Mouse (Mus musculus): ENCODE measurements around the gene Hsf2bp. TPM values are rescaled to one million over a fixed set of nuclear protein-coding genes. Genes with fewer than 3 reads are reported as not detected.

Hsf2bp gene
- polyA plus RNA-seq, 1 experiment from 2014 or later, result 0.64 TPM

DNA sequence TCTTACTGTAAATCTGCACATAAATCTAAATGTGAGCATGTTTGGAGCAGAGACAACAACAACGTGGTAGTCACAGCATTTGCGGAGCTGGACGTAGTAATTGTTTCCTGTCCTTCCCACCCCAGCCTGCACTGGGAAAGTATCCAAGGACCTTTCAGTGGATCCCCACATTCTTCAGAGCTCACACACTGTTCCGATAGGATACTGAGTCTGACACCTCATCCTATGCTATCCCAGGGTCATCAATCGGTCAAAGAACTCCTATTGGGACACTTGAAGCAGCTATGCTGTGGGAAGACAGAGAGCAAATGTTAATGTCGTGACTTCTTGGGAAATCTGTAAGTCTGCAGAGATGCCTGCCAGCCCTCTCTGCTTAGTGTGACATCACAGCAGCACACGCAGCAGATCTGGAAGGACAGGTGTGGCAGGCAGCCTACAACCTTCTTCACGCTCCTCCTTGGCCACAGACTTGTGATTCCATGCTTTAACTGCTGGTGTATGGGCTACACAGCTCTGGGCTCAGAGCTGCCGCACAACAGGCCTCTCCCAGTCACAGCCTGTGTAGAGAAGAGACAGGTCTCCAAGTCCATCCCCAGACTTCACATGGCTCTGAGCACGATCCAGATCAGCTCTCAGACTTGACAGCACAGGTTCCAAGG lies 92.1 kb downstream of the Hsf2bp start:
- Histone ChIP-seq H3K4me2 (no peak overlapping the region), H3K36me3 (ENCODE audit: control insufficient read depth, insufficient read depth, low read length) (no peaks in the 10 kb centered on the region), H3K4me3 (ENCODE audit: low read depth, low read length) (no peak overlapping the region), H3K27ac (ENCODE audit: low read depth, low read length) (no peak overlapping the region), H3K27me3 (replicated peaks; ENCODE audit: control insufficient read depth, insufficient read depth, low read length) (no peaks in the 10 kb centered on the region), H3K9me3 (ENCODE audit: control insufficient read depth, low read length) (no peaks in the 10 kb centered on the region), H3K9ac (ENCODE audit: low read depth, low read length) (no peak overlapping the region), H3K4me1 (replicated peaks; ENCODE audit: control insufficient read depth, insufficient read depth, low read length) (no peaks in the 10 kb centered on the region)
- no peak for DNase-seq (ENCODE audit: low spot score)
- WGBS, result 67% methylated on average over 10 of the region's 10 CpGs
- no peak for ATAC-seq (replicated peaks; ENCODE audit: low FRiP score)

DNA sequence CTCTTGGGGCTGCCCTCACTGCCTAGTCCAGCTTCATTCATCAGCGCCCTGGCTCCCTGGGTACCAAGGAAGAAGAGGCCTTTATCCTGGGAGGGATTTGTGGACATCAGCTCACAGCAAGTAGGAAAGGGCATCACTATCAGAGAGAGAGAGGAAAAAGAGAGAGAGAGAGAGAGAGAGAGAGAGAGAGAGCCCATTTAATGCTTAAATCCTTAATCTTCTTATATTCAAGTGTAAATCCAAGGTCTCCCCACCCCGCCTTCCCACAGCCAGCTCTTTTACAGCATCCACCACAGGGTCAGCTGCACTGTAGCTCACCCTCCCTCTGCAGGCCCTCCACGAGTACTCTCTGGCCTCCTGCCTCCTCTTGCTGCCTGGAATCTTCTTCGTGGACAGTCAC lies 94.5 kb downstream of the Hsf2bp start:
- no peaks in the 10 kb centered on the region for H3K9me3 ChIP-seq (ENCODE audit: control insufficient read depth, low read length)
- H3K27ac ChIP-seq (ENCODE audit: low read depth, low read length), result no peak overlapping the region
- WGBS, result 59% methylated on average over 4 of the region's 4 CpGs
- H3K4me3 ChIP-seq (ENCODE audit: low read depth, low read length), result no peak overlapping the region
- H3K27me3 ChIP-seq (replicated peaks; ENCODE audit: control insufficient read depth, insufficient read depth, low read length), result no peaks in the 10 kb centered on the region
- no peaks in the 10 kb centered on the region for H3K36me3 ChIP-seq (ENCODE audit: control insufficient read depth, insufficient read depth, low read length)
- H3K4me1 ChIP-seq (replicated peaks; ENCODE audit: control insufficient read depth, insufficient read depth, low read length), result peaks cover 5% of the 10 kb centered on the region; the same call in 1 of the 2 replicates
- DNase-seq (ENCODE audit: low spot score) (no peak), ATAC-seq (replicated peaks; ENCODE audit: low FRiP score) (no peak)
- H3K4me2 ChIP-seq, result no peak overlapping the region
- no peak overlapping the region for H3K9ac ChIP-seq (ENCODE audit: low read depth, low read length)

DNA sequence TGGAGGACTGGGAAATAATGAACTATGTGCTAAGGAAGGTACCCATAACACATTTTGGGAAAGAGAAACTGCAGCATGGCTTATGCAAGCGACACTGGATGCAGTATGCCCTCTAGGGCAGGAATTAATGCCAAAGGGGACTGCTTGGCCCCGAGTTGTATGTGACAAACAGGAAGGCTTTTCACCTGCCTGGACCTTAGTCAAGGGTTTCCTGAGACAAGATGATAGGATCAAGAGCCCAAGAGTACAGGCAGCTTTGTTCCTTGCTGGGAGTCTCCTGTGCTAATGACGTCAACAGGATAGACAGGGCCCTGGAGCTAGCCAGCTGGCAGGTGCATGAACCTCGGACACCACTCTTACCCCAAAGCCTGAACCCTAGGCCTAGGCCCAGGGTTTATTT lies 95.5 kb downstream of the Hsf2bp start:
- Histone ChIP-seq H3K4me1 (replicated peaks; ENCODE audit: control insufficient read depth, insufficient read depth, low read length) (peaks cover 5% of the 10 kb centered on the region; the same call in 1 of the 2 replicates), H3K4me3 (ENCODE audit: low read depth, low read length) (no peak overlapping the region), H3K27me3 (replicated peaks; ENCODE audit: control insufficient read depth, insufficient read depth, low read length) (no peaks in the 10 kb centered on the region), H3K36me3 (ENCODE audit: control insufficient read depth, insufficient read depth, low read length) (no peaks in the 10 kb centered on the region), H3K9ac (ENCODE audit: low read depth, low read length) (no peak overlapping the region), H3K27ac (ENCODE audit: low read depth, low read length) (no peak overlapping the region), H3K9me3 (ENCODE audit: control insufficient read depth, low read length) (no peaks in the 10 kb centered on the region), H3K4me2 (no peak overlapping the region)
- 81% methylated on average over 4 of the region's 4 CpGs for WGBS
- ATAC-seq (replicated peaks; ENCODE audit: low FRiP score), result no peak
- no peak for DNase-seq (ENCODE audit: low spot score)

DNA sequence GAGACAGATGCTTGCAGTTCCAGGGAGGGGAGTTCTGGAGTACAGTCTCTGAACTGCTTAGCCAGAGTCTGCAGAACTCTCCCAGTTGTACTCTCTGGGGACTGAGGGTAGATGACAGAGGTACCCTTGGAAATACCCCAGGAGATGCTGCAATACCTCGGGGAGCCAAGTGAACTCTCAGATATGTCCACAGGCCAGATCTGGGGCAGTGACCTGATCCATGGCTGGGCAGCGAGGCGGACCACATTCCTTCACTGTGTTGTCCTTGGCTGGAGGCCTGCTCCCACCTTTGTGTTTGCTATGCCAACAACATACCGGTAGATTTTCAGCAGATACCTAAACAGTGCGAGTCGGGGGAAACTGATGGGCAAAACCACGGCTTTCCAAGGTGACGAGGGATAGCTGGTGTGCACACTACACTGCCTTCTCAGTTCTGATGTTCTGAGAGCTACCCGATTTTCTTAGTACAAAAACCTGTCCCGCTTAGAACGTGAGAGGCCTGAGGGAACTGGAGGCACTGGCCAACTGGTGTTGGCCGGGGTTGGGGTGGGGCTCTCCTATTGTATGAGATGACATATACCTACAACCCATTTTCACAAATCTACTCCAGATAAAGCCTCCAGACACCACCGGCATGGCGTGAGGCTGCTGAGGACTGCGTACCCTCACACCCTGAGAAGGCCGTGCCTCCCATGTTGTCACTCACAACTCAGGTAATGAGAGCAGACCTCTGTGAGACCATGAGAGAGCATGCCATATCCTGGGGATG lies 96.7 kb downstream of the Hsf2bp start:
- WGBS, result 83% methylated on average over 16 of the region's 16 CpGs
- H3K4me2 ChIP-seq, result no peak overlapping the region
- no peaks in the 10 kb centered on the region for H3K27me3 ChIP-seq (replicated peaks; ENCODE audit: control insufficient read depth, insufficient read depth, low read length)
- ATAC-seq (replicated peaks; ENCODE audit: low FRiP score) (no peak), DNase-seq (ENCODE audit: low spot score) (no peak)
- no peak overlapping the region for H3K9ac ChIP-seq (ENCODE audit: low read depth, low read length)
- H3K27ac ChIP-seq (ENCODE audit: low read depth, low read length), result no peak overlapping the region
- peaks cover 5% of the 10 kb centered on the region; the same call in 1 of the 2 replicates for H3K4me1 ChIP-seq (replicated peaks; ENCODE audit: control insufficient read depth, insufficient read depth, low read length)
- H3K36me3 ChIP-seq (ENCODE audit: control insufficient read depth, insufficient read depth, low read length), result no peaks in the 10 kb centered on the region
- no peak overlapping the region for H3K4me3 ChIP-seq (ENCODE audit: low read depth, low read length)
- no peaks in the 10 kb centered on the region for H3K9me3 ChIP-seq (ENCODE audit: control insufficient read depth, low read length)

DNA sequence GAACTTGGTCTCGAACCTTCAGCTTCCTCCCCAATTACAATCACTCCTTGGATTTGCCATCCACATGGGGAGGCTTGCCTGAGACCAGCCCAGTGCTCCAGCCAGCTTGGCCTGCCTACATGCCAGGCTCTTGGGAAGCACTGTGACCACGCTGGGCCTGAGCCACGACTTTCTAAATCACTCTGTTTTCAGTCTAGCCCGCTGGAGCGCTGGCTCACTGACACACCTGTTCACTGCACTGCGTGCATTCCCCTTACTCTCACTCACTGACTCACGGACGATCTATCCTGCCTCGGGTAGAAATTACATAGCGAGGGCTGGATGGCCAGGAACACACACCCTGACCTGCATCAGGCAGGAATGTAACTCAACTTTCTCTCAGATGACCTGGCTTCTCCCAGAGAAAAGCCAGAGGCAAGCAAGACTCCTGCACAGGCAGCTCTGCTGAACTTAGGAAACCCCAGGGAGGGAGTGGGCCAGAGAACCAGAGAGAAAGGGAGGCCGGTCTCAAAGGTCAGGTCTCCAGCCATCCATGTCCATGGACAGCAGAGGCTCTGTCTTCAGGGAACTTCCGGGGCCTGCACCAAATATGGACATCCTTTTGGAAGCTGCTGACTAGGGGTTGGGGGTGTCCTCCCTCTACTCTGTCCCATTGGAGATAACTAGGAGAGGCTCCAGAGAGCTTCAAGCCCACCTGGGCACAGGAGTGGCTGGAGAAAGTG lies 97.4 kb downstream of the Hsf2bp start:
- Histone ChIP-seq H3K4me1 (replicated peaks; ENCODE audit: control insufficient read depth, insufficient read depth, low read length) (peaks cover 5% of the 10 kb centered on the region; the same call in 1 of the 2 replicates), H3K27me3 (replicated peaks; ENCODE audit: control insufficient read depth, insufficient read depth, low read length) (no peaks in the 10 kb centered on the region), H3K4me2 (no peak overlapping the region), H3K9ac (ENCODE audit: low read depth, low read length) (no peak overlapping the region), H3K9me3 (ENCODE audit: control insufficient read depth, low read length) (no peaks in the 10 kb centered on the region), H3K27ac (ENCODE audit: low read depth, low read length) (no peak overlapping the region), H3K4me3 (ENCODE audit: low read depth, low read length) (no peak overlapping the region), H3K36me3 (ENCODE audit: control insufficient read depth, insufficient read depth, low read length) (no peaks in the 10 kb centered on the region)
- 78% methylated on average over 12 of the region's 12 CpGs for WGBS
- DNase-seq (ENCODE audit: low spot score), result no peak
- no peak for ATAC-seq (replicated peaks; ENCODE audit: low FRiP score)

DNA sequence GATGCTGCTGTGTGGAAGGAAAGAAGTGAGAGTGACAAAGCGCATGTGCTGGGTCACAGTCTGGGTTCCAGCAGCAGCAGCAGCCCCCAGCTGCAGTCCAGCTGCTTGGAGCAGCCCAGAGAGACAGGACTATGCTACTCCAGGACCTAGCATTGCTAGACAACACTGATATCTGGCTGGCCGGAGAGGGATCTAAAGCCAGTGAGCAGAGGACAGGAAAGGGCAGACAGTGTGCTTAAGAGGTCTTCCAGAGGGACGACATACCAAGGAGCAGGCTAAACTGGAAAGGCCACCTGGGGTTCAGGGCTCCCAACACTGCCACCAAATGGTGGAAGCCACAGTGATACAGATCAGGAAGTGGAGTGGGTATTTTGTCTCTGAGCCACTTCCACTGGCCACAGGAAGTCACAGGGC lies 99.0 kb downstream of the Hsf2bp start:
- ATAC-seq (replicated peaks; ENCODE audit: low FRiP score) (no peak), DNase-seq (ENCODE audit: low spot score) (no peak)
- Histone ChIP-seq H3K4me2 (no peak overlapping the region), H3K27ac (ENCODE audit: low read depth, low read length) (no peak overlapping the region), H3K36me3 (ENCODE audit: control insufficient read depth, insufficient read depth, low read length) (no peaks in the 10 kb centered on the region), H3K4me1 (replicated peaks; ENCODE audit: control insufficient read depth, insufficient read depth, low read length) (peaks cover 5% of the 10 kb centered on the region; the same call in 1 of the 2 replicates), H3K9me3 (ENCODE audit: control insufficient read depth, low read length) (no peaks in the 10 kb centered on the region), H3K27me3 (replicated peaks; ENCODE audit: control insufficient read depth, insufficient read depth, low read length) (no peaks in the 10 kb centered on the region), H3K9ac (ENCODE audit: low read depth, low read length) (no peak overlapping the region), H3K4me3 (ENCODE audit: low read depth, low read length) (no peak overlapping the region)
- 32% methylated on average over 3 of the region's 3 CpGs for WGBS

DNA sequence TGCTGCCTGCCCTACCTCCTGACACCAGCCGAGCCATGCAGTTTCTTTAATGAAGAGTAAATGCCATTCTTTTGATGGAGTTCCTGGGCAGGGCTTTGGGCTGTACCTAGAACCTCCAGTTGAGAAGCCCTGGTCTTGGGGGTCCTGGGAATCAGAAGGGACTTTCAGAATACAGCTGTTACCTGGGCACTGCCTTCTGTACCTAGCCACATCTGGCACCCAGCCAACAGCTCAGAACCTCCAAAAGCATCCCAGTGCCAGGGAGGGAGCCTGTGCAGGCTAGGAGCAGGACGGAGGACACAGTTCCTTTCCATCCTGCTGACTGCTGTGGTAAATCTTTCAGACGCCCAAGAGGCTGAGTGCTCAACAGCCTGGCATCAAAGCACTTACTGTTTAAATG lies 100.3 kb downstream of the Hsf2bp start:
- no peak overlapping the region for H3K4me2 ChIP-seq
- peaks cover 5% of the 10 kb centered on the region; the same call in 1 of the 2 replicates for H3K4me1 ChIP-seq (replicated peaks; ENCODE audit: control insufficient read depth, insufficient read depth, low read length)
- no peak for ATAC-seq (replicated peaks; ENCODE audit: low FRiP score)

DNA sequence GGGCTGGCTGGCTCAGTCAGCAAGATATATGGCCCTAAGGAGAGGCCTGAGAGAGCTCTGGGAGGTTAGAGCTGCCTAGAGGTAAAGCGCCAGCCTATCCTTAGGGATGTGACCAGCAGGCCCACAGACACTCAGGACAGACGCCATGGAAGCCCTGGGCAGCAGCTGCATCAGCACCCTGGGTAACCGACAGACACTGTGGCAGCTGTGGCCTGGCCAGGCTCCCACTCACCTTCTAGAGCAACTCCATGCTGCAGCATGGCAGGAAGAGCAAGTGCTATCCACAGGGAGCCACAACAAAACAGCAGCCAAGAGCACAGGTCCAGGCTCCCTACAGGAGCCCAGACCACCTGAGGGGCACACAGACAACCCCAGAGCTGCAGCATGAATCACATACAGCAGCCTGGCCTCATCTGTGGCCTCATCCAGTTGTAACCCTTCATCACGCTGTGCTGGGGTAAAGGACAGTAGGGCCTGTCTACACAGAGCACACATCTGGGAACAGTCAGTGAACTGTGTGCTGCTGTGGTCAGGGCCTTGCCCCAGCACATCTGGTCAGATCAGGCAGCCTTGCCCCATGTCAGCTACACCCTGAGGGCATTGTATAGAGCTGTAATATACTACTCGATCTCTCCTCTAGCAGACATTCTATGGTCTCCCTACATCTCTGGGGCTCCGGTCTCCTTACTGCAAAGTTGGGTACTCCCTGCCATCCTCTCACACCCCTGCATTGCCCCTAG lies 100.9 kb downstream of the Hsf2bp start:
- Histone ChIP-seq H3K9ac (ENCODE audit: low read depth, low read length) (no peak overlapping the region), H3K36me3 (ENCODE audit: control insufficient read depth, insufficient read depth, low read length) (no peaks in the 10 kb centered on the region), H3K27ac (ENCODE audit: low read depth, low read length) (no peak overlapping the region), H3K4me1 (replicated peaks; ENCODE audit: control insufficient read depth, insufficient read depth, low read length) (peaks cover 5% of the 10 kb centered on the region; the same call in 1 of the 2 replicates), H3K4me3 (ENCODE audit: low read depth, low read length) (no peak overlapping the region), H3K4me2 (no peak overlapping the region), H3K27me3 (replicated peaks; ENCODE audit: control insufficient read depth, insufficient read depth, low read length) (no peaks in the 10 kb centered on the region), H3K9me3 (ENCODE audit: control insufficient read depth, low read length) (no peaks in the 10 kb centered on the region)
- 83% methylated on average over 6 of the region's 6 CpGs for WGBS
- DNase-seq (ENCODE audit: low spot score) (no peak), ATAC-seq (replicated peaks; ENCODE audit: low FRiP score) (no peak)

More for the DNA sequence above, 100.3 kb downstream of the Hsf2bp start:
- DNase-seq (ENCODE audit: low spot score), result no peak
- no peaks in the 10 kb centered on the region for H3K36me3 ChIP-seq (ENCODE audit: control insufficient read depth, insufficient read depth, low read length)
- H3K9ac ChIP-seq (ENCODE audit: low read depth, low read length), result no peak overlapping the region
- H3K27me3 ChIP-seq (replicated peaks; ENCODE audit: control insufficient read depth, insufficient read depth, low read length), result no peaks in the 10 kb centered on the region
- H3K4me3 ChIP-seq (ENCODE audit: low read depth, low read length), result no peak overlapping the region
- no peaks in the 10 kb centered on the region for H3K9me3 ChIP-seq (ENCODE audit: control insufficient read depth, low read length)
- H3K27ac ChIP-seq (ENCODE audit: low read depth, low read length), result no peak overlapping the region
- 69% methylated on average over 3 of the region's 3 CpGs for WGBS
